Mouse (Mus musculus): ENCODE results near the gene Gyg. TPM values are rescaled to one million over a fixed set of nuclear protein-coding genes. Genes with fewer than 3 reads are reported as not detected.

The Gyg gene
- polyA plus RNA-seq, 1 experiment, result 12.1 TPM

- DNase-seq (ENCODE audit: low read depth in 1 of 2, low spot score in 2 of 2), result no peak
- Histone ChIP-seq H3K4me1 (ENCODE audit: control insufficient read depth, insufficient read depth, insufficient read length) (no peaks in the 10 kb centered on the region), H3K4me3 (ENCODE audit: extremely low read depth, insufficient read depth, insufficient read length) (no peak overlapping the region), H3K27me3 (ENCODE audit: control insufficient read depth, insufficient read depth, low read length) (no peaks in the 10 kb centered on the region), H3K36me3 (ENCODE audit: control insufficient read depth, insufficient read depth, low read length) (peaks cover 13% of the 10 kb centered on the region), H3K27ac (ENCODE audit: insufficient read depth, low read length) (no peak overlapping the region)
- TF ChIP-seq CTCF (IDR thresholded peaks at IDR 0.05; ENCODE audit: extremely low read depth, insufficient read depth, insufficient read length, insufficient replicate concordance), result no peak
- no peak for TF ChIP-seq POLR2A (IDR thresholded peaks at IDR 0.05; ENCODE audit: low read depth, low read length)
- 95% methylated on average over 3 of the region's 3 CpGs for whole genome bisulfite sequencing
These were observed 11.4 kb downstream of the Gyg start for GRCm38 (mm10) chr3:20143726-20144125.

- 69% methylated on average over 3 of the region's 3 CpGs for whole genome bisulfite sequencing
- H3K27ac ChIP-seq (ENCODE audit: insufficient read depth, low read length), result no peak overlapping the region
- H3K4me1 ChIP-seq (ENCODE audit: control insufficient read depth, insufficient read depth, insufficient read length), result no peaks in the 10 kb centered on the region
These were observed 12.5 kb downstream of the Gyg start for GRCm38 (mm10) chr3:20142576-20142975.

GRCm38 (mm10) chr3:20142101-20142500, 13.0 kb downstream of the Gyg start:
- Histone ChIP-seq H3K4me3 (ENCODE audit: extremely low read depth, insufficient read depth, insufficient read length) (no peak overlapping the region), H3K36me3 (ENCODE audit: control insufficient read depth, insufficient read depth, low read length) (peaks cover 15% of the 10 kb centered on the region), H3K4me1 (ENCODE audit: control insufficient read depth, insufficient read depth, insufficient read length) (no peaks in the 10 kb centered on the region), H3K27me3 (ENCODE audit: control insufficient read depth, insufficient read depth, low read length) (no peaks in the 10 kb centered on the region), H3K27ac (ENCODE audit: insufficient read depth, low read length) (no peak overlapping the region)
- no peak for DNase-seq (ENCODE audit: low read depth in 1 of 2, low spot score in 2 of 2)
- WGBS, result 62% methylated on average over 2 of the region's 2 CpGs
- TF ChIP-seq CTCF (IDR thresholded peaks at IDR 0.05; ENCODE audit: extremely low read depth, insufficient read depth, insufficient read length, insufficient replicate concordance), result no peak
- TF ChIP-seq POLR2A (IDR thresholded peaks at IDR 0.05; ENCODE audit: low read depth, low read length), result no peak

More at GRCm38 (mm10) chr3:20142576-20142975, 12.5 kb downstream of the Gyg start:
- Histone ChIP-seq H3K27me3 (ENCODE audit: control insufficient read depth, insufficient read depth, low read length) (no peaks in the 10 kb centered on the region), H3K36me3 (ENCODE audit: control insufficient read depth, insufficient read depth, low read length) (peaks cover 15% of the 10 kb centered on the region), H3K4me3 (ENCODE audit: extremely low read depth, insufficient read depth, insufficient read length) (no peak overlapping the region)
- no peak for DNase-seq (ENCODE audit: low read depth in 1 of 2, low spot score in 2 of 2)
- TF ChIP-seq POLR2A (IDR thresholded peaks at IDR 0.05; ENCODE audit: low read depth, low read length) (no peak), CTCF (IDR thresholded peaks at IDR 0.05; ENCODE audit: extremely low read depth, insufficient read depth, insufficient read length, insufficient replicate concordance) (no peak)

- no peaks in the 10 kb centered on the region for H3K4me1 ChIP-seq (ENCODE audit: control insufficient read depth, insufficient read depth, insufficient read length)
These were observed 13.4 kb downstream of the Gyg start for GRCm38 (mm10) chr3:20141679-20142078.

GRCm38 (mm10) chr3:20141240-20141639, 13.9 kb downstream of the Gyg start:
- H3K27ac ChIP-seq (ENCODE audit: insufficient read depth, low read length), result no peak overlapping the region
- no peaks in the 10 kb centered on the region for H3K4me1 ChIP-seq (ENCODE audit: control insufficient read depth, insufficient read depth, insufficient read length)
- no peaks in the 10 kb centered on the region for H3K27me3 ChIP-seq (ENCODE audit: control insufficient read depth, insufficient read depth, low read length)
- TF ChIP-seq CTCF (IDR thresholded peaks at IDR 0.05; ENCODE audit: extremely low read depth, insufficient read depth, insufficient read length, insufficient replicate concordance) (no peak), POLR2A (IDR thresholded peaks at IDR 0.05; ENCODE audit: low read depth, low read length) (no peak)
- H3K4me3 ChIP-seq (ENCODE audit: extremely low read depth, insufficient read depth, insufficient read length), result no peak overlapping the region
- peaks cover 12% of the 10 kb centered on the region for H3K36me3 ChIP-seq (ENCODE audit: control insufficient read depth, insufficient read depth, low read length)
- no peak for DNase-seq (ENCODE audit: low read depth in 1 of 2, low spot score in 2 of 2)

More at GRCm38 (mm10) chr3:20141679-20142078, 13.4 kb downstream of the Gyg start:
- no peaks in the 10 kb centered on the region for H3K27me3 ChIP-seq (ENCODE audit: control insufficient read depth, insufficient read depth, low read length)
- H3K36me3 ChIP-seq (ENCODE audit: control insufficient read depth, insufficient read depth, low read length), result peaks cover 12% of the 10 kb centered on the region
- no peak overlapping the region for H3K4me3 ChIP-seq (ENCODE audit: extremely low read depth, insufficient read depth, insufficient read length)
- TF ChIP-seq POLR2A (IDR thresholded peaks at IDR 0.05; ENCODE audit: low read depth, low read length) (no peak), CTCF (IDR thresholded peaks at IDR 0.05; ENCODE audit: extremely low read depth, insufficient read depth, insufficient read length, insufficient replicate concordance) (no peak)
- no peak for DNase-seq (ENCODE audit: low read depth in 1 of 2, low spot score in 2 of 2)
- 91% methylated on average over 1 of the region's 1 CpGs for WGBS
- no peak overlapping the region for H3K27ac ChIP-seq (ENCODE audit: insufficient read depth, low read length)

DNA sequence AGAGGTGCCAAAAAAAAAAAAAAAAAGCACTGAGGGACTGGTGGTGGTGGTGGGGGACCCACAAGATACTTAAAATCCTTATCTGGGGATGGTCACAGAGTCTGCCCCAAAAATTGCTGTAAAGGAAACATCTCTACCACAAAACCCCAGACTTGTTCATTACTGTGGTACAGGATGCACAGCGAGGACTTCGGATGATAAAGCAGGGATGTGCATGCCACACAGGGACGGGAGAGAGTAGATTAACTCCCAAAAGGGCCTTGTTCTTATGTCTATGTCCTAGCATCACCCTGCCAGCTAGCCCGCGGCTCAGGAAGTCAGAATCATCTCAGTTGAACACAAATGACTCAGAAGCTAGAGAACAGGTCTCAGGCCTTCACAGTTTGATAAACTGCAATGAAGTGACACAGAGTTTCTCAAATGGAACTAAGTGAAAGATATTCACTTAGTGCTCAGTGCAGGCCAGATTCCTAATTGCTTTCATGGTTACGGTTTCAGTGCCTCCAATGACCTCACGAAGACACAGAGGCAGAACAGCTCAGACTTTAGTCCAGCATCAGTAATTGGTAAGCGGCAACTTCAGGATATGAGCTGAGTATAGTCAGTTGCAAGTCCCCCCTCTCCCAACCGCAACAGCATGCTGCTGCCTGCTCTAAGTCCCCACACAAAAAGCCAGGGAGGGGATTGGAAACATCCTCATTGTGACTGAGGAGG, 18.1 kb downstream of the Gyg start:
- H3K27me3 ChIP-seq (ENCODE audit: control insufficient read depth, insufficient read depth, low read length), result no peaks in the 10 kb centered on the region
- H3K4me1 ChIP-seq (ENCODE audit: control insufficient read depth, insufficient read depth, insufficient read length), result no peaks in the 10 kb centered on the region
- 79% methylated on average over 9 of the region's 9 CpGs for WGBS
- H3K36me3 ChIP-seq (ENCODE audit: control insufficient read depth, insufficient read depth, low read length), result peaks cover 9% of the 10 kb centered on the region
- DNase-seq (ENCODE audit: low read depth in 1 of 2, low spot score in 2 of 2), result no peak
- H3K27ac ChIP-seq (ENCODE audit: insufficient read depth, low read length), result no peak overlapping the region
- TF ChIP-seq CTCF (IDR thresholded peaks at IDR 0.05; ENCODE audit: extremely low read depth, insufficient read depth, insufficient read length, insufficient replicate concordance) (no peak), POLR2A (IDR thresholded peaks at IDR 0.05; ENCODE audit: low read depth, low read length) (no peak)
- no peak overlapping the region for H3K4me3 ChIP-seq (ENCODE audit: extremely low read depth, insufficient read depth, insufficient read length)

DNA sequence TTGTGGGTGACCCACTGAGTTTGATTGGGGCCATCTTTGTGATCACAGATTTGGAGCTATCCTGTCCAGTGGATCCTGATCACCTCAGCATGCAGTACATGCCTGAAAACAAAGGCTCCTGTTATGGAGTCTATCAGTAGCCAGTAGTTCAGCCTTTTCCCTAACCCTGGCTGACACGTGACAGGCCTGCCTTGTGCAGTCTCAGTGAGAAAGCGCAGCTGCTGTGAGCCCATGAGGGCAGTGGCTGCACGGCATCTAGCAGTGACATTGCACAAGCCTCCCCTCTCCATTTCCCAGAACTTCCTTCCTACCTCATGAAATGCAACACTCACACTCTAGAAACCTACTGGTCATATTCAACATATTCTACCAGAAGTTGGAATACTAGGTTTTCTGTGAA, 20.6 kb downstream of the Gyg start:
- no peak for DNase-seq (ENCODE audit: low read depth in 1 of 2, low spot score in 2 of 2)
- H3K27ac ChIP-seq (ENCODE audit: insufficient read depth, low read length), result no peak overlapping the region
- no peak overlapping the region for H3K4me3 ChIP-seq (ENCODE audit: extremely low read depth, insufficient read depth, insufficient read length)
- H3K4me1 ChIP-seq (ENCODE audit: control insufficient read depth, insufficient read depth, insufficient read length), result no peaks in the 10 kb centered on the region
- H3K36me3 ChIP-seq (ENCODE audit: control insufficient read depth, insufficient read depth, low read length), result peaks cover 9% of the 10 kb centered on the region
- 84% methylated on average over 3 of the region's 3 CpGs for WGBS
- no peak for TF ChIP-seq POLR2A (IDR thresholded peaks at IDR 0.05; ENCODE audit: low read depth, low read length)
- TF ChIP-seq CTCF (IDR thresholded peaks at IDR 0.05; ENCODE audit: extremely low read depth, insufficient read depth, insufficient read length, insufficient replicate concordance), result no peak
- no peaks in the 10 kb centered on the region for H3K27me3 ChIP-seq (ENCODE audit: control insufficient read depth, insufficient read depth, low read length)

Measured in spleen, adult 2 months (tissue).